Mouse (Mus musculus) brown adipose tissue, adult 24 weeks (tissue): Measurements from ENCODE around the gene Med31. TPM values are rescaled to one million over a fixed set of nuclear protein-coding genes. Genes with fewer than 3 reads are reported as not detected.
"Not testable (repeated sequence)": the region's sequence is repeated elsewhere in the genome, so short reads cannot be mapped to it uniquely, and the experiment has no call there.

Experiments
- H3K27ac ChIP-seq: fragments of 200-500 bp; replicated peaks from 2 replicates; pipeline ENCODE4 v1.5.1; 2012; ENCODE audit warnings: low read depth, mild to moderate bottlenecking, low read length
- H3K4me1 ChIP-seq: fragments of 200-500 bp; 2 replicates; pipeline ENCODE4 v1.6.1; 2012; ENCODE audit warnings: low read length, mixed read lengths; ENCODE audit not compliant: control insufficient read depth, insufficient read depth, insufficient read length
- H3K4me3 ChIP-seq: fragments of 200-500 bp; 2 replicates; pipeline ENCODE4 v1.5.1; 2012; ENCODE audit warnings: low read depth, mild to moderate bottlenecking, low read length, moderate library complexity; ENCODE audit not compliant: insufficient read depth
- polyA plus RNA-seq: library from polyadenylated mRNA; stranded (reverse); fragments of >200 nt; gene quantifications from 2 replicates; pipeline ENCODE4 v1.2.4, GENCODE M21; 2012; ENCODE audit not compliant: missing spikeins, insufficient read depth, insufficient read length

The Med31 gene
- polyA plus RNA-seq, 1 experiment: 16.1 TPM

GRCm38 (mm10) chr11:72174721-72175120, 40.7 kb downstream of the Med31 start:
- no peak overlapping the region for H3K27ac ChIP-seq
- no peaks in the 10 kb centered on the region for H3K4me1 ChIP-seq
- no peak overlapping the region for H3K4me3 ChIP-seq

- H3K4me1 ChIP-seq: no peaks in the 10 kb centered on the region
- H3K4me3 ChIP-seq: no peak overlapping the region
- no peak overlapping the region for H3K27ac ChIP-seq
Observed at GRCm38 (mm10) chr11:72173506-72173905, 41.9 kb downstream of the Med31 start.

- not testable (repeated sequence) for H3K27ac ChIP-seq, H3K4me1 ChIP-seq
Observed at GRCm38 (mm10) chr11:72171906-72172305, 43.5 kb downstream of the Med31 start.

GRCm38 (mm10) chr11:72169871-72170270, 45.5 kb downstream of the Med31 start:
- Histone ChIP-seq H3K4me1 (no peaks in the 10 kb centered on the region), H3K27ac (no peak overlapping the region), H3K4me3 (no peak overlapping the region)

More at GRCm38 (mm10) chr11:72171906-72172305, 43.5 kb downstream of the Med31 start:
- H3K4me3 ChIP-seq: not testable (repeated sequence)

- no peaks in the 10 kb centered on the region for H3K4me1 ChIP-seq
- H3K27ac ChIP-seq: no peak overlapping the region
- H3K4me3 ChIP-seq: no peak overlapping the region
Observed at GRCm38 (mm10) chr11:72163198-72163597, 52.2 kb downstream of the Med31 start.

Other genes starting within 250 kb of the Med31 start
- not detected in 2 replicates for gene Aipl1, start 178.1 kb downstream of the Med31 start, polyA plus RNA-seq
- not detected in 2 replicates for gene Pimreg, start 173.6 kb downstream of the Med31 start, polyA plus RNA-seq
- 0.20 and 0.46 TPM in 2 replicates for gene Pitpnm3, start 79.8 kb downstream of the Med31 start, polyA plus RNA-seq
- not detected in 2 replicates for gene Gm43951, start 8.8 kb downstream of the Med31 start, polyA plus RNA-seq
- gene 4933427D14Rik, start 8.1 kb downstream of the Med31 start, polyA plus RNA-seq: 1.5 and 2.2 TPM in 2 replicates
- gene Txndc17, start 8.0 kb downstream of the Med31 start, polyA plus RNA-seq: 114 and 144 TPM in 2 replicates
- gene Slc13a5, start 51.6 kb upstream of the Med31 start, polyA plus RNA-seq: not detected in 2 replicates
- 12.7 and 17.7 TPM in 2 replicates for gene Xaf1, start 86.0 kb upstream of the Med31 start, polyA plus RNA-seq
- gene Fbxo39, start 98.9 kb upstream of the Med31 start, polyA plus RNA-seq: not detected in 2 replicates
- gene Tekt1, start 146.8 kb upstream of the Med31 start, polyA plus RNA-seq: not detected in 2 replicates
- gene Smtnl2, start 196.1 kb upstream of the Med31 start, polyA plus RNA-seq: 8.2 and 14.4 TPM in 2 replicates
- gene Ggt6, start 219.9 kb upstream of the Med31 start, polyA plus RNA-seq: 0.99 TPM in 1 of 2 replicates, not detected in the other
- 23.2 and 24.3 TPM in 2 replicates for gene Mybbp1a, start 225.8 kb upstream of the Med31 start, polyA plus RNA-seq